Mouse (Mus musculus) G1E (cell line): Measurements from ENCODE around the gene Trip4.

Experiments used
- CTCF ChIP-seq: IDR thresholded peaks from 2 replicates; pipeline ENCODE4 v1.5.1; 2012; ENCODE audit warnings: low read depth, low read length, inconsistent platforms, mixed read lengths
- POLR2AphosphoS5 ChIP-seq: IDR thresholded peaks from 2 replicates; pipeline ENCODE4 v1.6.1; 2012; ENCODE audit warnings: low read depth, low read length, inconsistent platforms; ENCODE audit not compliant: insufficient replicate concordance

DNA sequence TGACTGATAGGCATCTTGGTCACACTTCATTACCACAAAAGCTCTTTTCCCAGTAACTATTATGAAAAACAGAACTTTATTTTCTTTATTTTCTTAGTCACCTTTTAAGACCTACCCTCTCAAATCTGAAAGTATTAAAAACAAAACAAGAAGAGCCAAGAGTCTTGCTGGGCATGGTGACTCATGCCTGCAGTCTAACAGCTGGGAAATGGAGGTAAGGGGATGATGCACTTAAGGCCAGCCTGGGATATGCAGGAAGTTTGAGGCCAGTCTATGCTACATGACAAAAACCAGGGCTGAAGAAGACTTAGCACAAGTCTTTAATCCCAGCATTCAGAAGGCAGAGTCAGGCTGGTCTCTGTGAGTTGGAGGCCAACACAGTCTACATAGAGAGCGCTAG, 68.8 kb downstream of the Trip4 start:
- TF ChIP-seq POLR2AphosphoS5 (no peak), CTCF (no peak)
